Comparison of ENCODE assay signal across 8 mouse cellular contexts in genomic region chr5:3340340-3341058, GRCm38 (mm10). TPM values are rescaled to one million over a fixed set of nuclear protein-coding genes. Genes with fewer than 3 reads are reported as not detected.
DNase-seq lines count a peak whose midpoint lies in the region; ATAC-seq and TF ChIP-seq lines count a peak whose summit lies in the region.
"Not testable (repeated sequence)": the region's sequence is repeated elsewhere in the genome, so short reads cannot be mapped to it uniquely, and the experiment has no call there.

No protein-coding gene starts in this region.

- ATAC-seq in forebrain, embryonic 12.5 days (ENCODE audit: low FRiP score); heart, embryonic 16.5 days (replicated peaks; ENCODE audit: extremely low read depth, insufficient read depth, low FRiP score); liver, embryonic 11.5 days (replicated peaks; ENCODE audit: low FRiP score); midbrain, embryonic 12.5 days (ENCODE audit: low FRiP score, low read depth): not testable (repeated sequence)

- H3K4me2 ChIP-seq in forebrain, embryonic 12.5 days = peak overlapping the region; percentile 97
- peak overlapping the region; percentile 93 for H3K4me2 ChIP-seq in heart, embryonic 16.5 days (ENCODE audit: low read depth, low read length)
- H3K4me2 ChIP-seq in liver, embryonic 11.5 days = peak overlapping the region; percentile 90
- peak overlapping the region; percentile 92 for H3K4me2 ChIP-seq in midbrain, embryonic 12.5 days (replicated peaks)

- not testable (repeated sequence) for TF ChIP-seq POLR2A in bone marrow macrophage, adult 2 months (IDR thresholded peaks at IDR 0.05; ENCODE audit: borderline replicate concordance, low read depth, low read length); spleen, adult 2 months (IDR thresholded peaks at IDR 0.05; ENCODE audit: low read depth, low read length)

- H3K4me1 ChIP-seq in bone marrow macrophage, adult 2 months (ENCODE audit: control insufficient read depth, insufficient read depth, low read length); heart, embryonic 16.5 days (ENCODE audit: control insufficient read depth, insufficient read depth, low read length); liver, embryonic 11.5 days (replicated peaks; ENCODE audit: control insufficient read depth, insufficient read depth, low read length); spleen, adult 2 months (ENCODE audit: control insufficient read depth, insufficient read depth, insufficient read length): not testable (repeated sequence)
- H3K4me1 ChIP-seq in forebrain, embryonic 12.5 days = peaks cover 25% of the 10 kb centered on the region
- peaks cover 28% of the 10 kb centered on the region for H3K4me1 ChIP-seq in midbrain, embryonic 12.5 days

- peaks cover 18% of the 10 kb centered on the region for H3K27me3 ChIP-seq in forebrain, embryonic 12.5 days
- not testable (repeated sequence) for H3K27me3 ChIP-seq in heart, embryonic 16.5 days (ENCODE audit: control insufficient read depth, insufficient read depth, low read length); liver, embryonic 11.5 days (replicated peaks; ENCODE audit: control insufficient read depth, insufficient read depth, low read length); spleen, adult 2 months (ENCODE audit: control insufficient read depth, insufficient read depth, low read length)
- H3K27me3 ChIP-seq in midbrain, embryonic 12.5 days = peaks cover 31% of the 10 kb centered on the region

- DNase-seq in 416B (ENCODE audit: low read depth) = peak; percentile 50
- DNase-seq in kidney, adult 9 months = peak; percentile 13
- not testable (repeated sequence) for DNase-seq in liver, embryonic 11.5 days (ENCODE audit: low spot score); spleen, adult 2 months (ENCODE audit: low read depth in 1 of 2, low spot score in 2 of 2)

- not testable (repeated sequence) for TF ChIP-seq CTCF in bone marrow macrophage, adult 2 months (IDR thresholded peaks at IDR 0.05; ENCODE audit: low read depth, low read length); spleen, adult 2 months (IDR thresholded peaks at IDR 0.05; ENCODE audit: extremely low read depth, insufficient read depth, insufficient read length, insufficient replicate concordance)

- 2% methylated on average over 15 of the region's 15 CpGs for WGBS in forebrain, embryonic 12.5 days
- WGBS in heart, embryonic 16.5 days = 3% methylated on average over 15 of the region's 15 CpGs
- WGBS in liver, embryonic 11.5 days = 3% methylated on average over 15 of the region's 15 CpGs
- WGBS in midbrain, embryonic 12.5 days = 3% methylated on average over 15 of the region's 15 CpGs
- WGBS in spleen, adult 2 months = 3% methylated on average over 15 of the region's 15 CpGs

- peak overlapping the region; percentile 66; the same call in 1 of the 2 replicates for H3K9ac ChIP-seq in forebrain, embryonic 12.5 days
- peak overlapping the region; percentile 95 for H3K9ac ChIP-seq in heart, embryonic 16.5 days (ENCODE audit: low read length)
- peak overlapping the region; percentile 80 for H3K9ac ChIP-seq in liver, embryonic 11.5 days (ENCODE audit: low read depth, low read length)
- H3K9ac ChIP-seq in midbrain, embryonic 12.5 days (replicated peaks) = peak overlapping the region; percentile 63

- H3K9me3 ChIP-seq in forebrain, embryonic 12.5 days; heart, embryonic 16.5 days (replicated peaks; ENCODE audit: control insufficient read depth, low read length); liver, embryonic 11.5 days (ENCODE audit: control insufficient read depth, low read length); midbrain, embryonic 12.5 days: not testable (repeated sequence)

- H3K27ac ChIP-seq in bone marrow macrophage, adult 2 months (ENCODE audit: insufficient read depth, low read depth, low read length); forebrain, embryonic 12.5 days; liver, embryonic 11.5 days (ENCODE audit: low read depth, low read length); midbrain, embryonic 12.5 days (replicated peaks): not testable (repeated sequence)
- H3K27ac ChIP-seq in heart, embryonic 16.5 days (ENCODE audit: low read length) = peak overlapping the region; percentile 27
- H3K27ac ChIP-seq in spleen, adult 2 months (ENCODE audit: insufficient read depth, low read length) = peak overlapping the region; percentile 28; the same call in 1 of the 2 replicates

- not testable (repeated sequence) for H3K36me3 ChIP-seq in forebrain, embryonic 12.5 days (replicated peaks); heart, embryonic 16.5 days (ENCODE audit: control insufficient read depth, insufficient read depth); liver, embryonic 11.5 days (ENCODE audit: control insufficient read depth, insufficient read depth, low read length); midbrain, embryonic 12.5 days; spleen, adult 2 months (ENCODE audit: control insufficient read depth, insufficient read depth, low read length)

- peak overlapping the region; percentile 91 for H3K4me3 ChIP-seq in bone marrow macrophage, adult 2 months (ENCODE audit: insufficient read depth, low read length)
- peak overlapping the region; percentile 59 for H3K4me3 ChIP-seq in forebrain, embryonic 12.5 days (replicated peaks)
- H3K4me3 ChIP-seq in heart, embryonic 16.5 days (ENCODE audit: low read length) = peak overlapping the region; percentile 74
- H3K4me3 ChIP-seq in liver, embryonic 11.5 days (ENCODE audit: low read depth, low read length) = peak overlapping the region; percentile 74
- peak overlapping the region; percentile 57 for H3K4me3 ChIP-seq in midbrain, embryonic 12.5 days
- H3K4me3 ChIP-seq in spleen, adult 2 months (ENCODE audit: extremely low read depth, insufficient read depth, insufficient read length) = peak overlapping the region; percentile 68

RNA-seq across cellular contexts. Expression of gene Cdk6, which starts 0.8 kb away (rescaled TPM):
- 24.1 and 25.7 TPM in 2 replicates for polyA plus RNA-seq in bone marrow macrophage, adult 2 months (2012; ENCODE audit: insufficient read depth, insufficient read length, missing spikeins)
- 31.2 and 32.4 TPM in 2 replicates for polyA plus RNA-seq in forebrain, embryonic 12.5 days (2016; fragmentation: Nextera tagmentation; extraction: Ambion mirVana)
- 37.7 and 39.3 TPM in 2 replicates for polyA plus RNA-seq in heart, embryonic 16.5 days (2015; fragmentation: Nextera tagmentation; extraction: Ambion mirVana)
- polyA plus RNA-seq in liver, embryonic 11.5 days (2014; fragmentation: Nextera tagmentation; extraction: Ambion mirVana) = 49.1 and 51.2 TPM in 2 replicates
- 16.5 and 18.0 TPM in 2 replicates for polyA plus RNA-seq in midbrain, embryonic 12.5 days (2016; fragmentation: Nextera tagmentation; extraction: Ambion mirVana)
- polyA plus RNA-seq in spleen, adult 2 months (2012; rRNA removed) = 9.7 and 14.3 TPM in 2 replicates
